Mouse (Mus musculus): ENCODE results near the gene Frat1. TPM values are rescaled to one million over a fixed set of nuclear protein-coding genes. Genes with fewer than 3 reads are reported as not detected.
A peak's percentile ranks its signal among the peaks of the same experiment; 100 is the strongest.
"Not testable (repeated sequence)": the region's sequence is repeated elsewhere in the genome, so short reads cannot be mapped to it uniquely, and the experiment has no call there.

Gene Frat1
- polyA plus RNA-seq, 1 experiment from 2014 or later, result 30.9 TPM

DNA sequence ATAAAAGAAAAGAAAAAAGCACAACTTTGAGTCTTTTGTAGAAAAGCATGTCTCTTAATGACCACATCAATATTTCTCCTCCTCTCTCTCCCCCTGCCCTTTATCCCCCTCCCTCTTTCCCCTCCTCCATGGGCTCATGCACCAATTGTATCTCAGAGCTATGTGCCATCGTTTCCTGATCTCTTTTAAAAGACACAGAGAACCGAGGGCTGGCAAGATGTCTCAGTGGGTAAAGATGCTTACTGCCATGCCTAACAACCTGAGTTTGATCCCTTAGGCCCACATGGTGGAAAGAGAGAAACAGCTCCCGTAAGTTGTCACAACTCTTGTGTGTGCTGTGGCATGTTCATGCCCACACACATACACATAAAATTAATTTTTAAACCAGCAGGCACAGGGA lies 6.9 kb downstream of the Frat1 start:
- H3K4me3 ChIP-seq, result no peak overlapping the region
- no peak overlapping the region for H3K4me2 ChIP-seq
- 53% methylated on average over 3 of the region's 3 CpGs for WGBS
- peaks cover 40% of the 10 kb centered on the region for H3K4me1 ChIP-seq
- H3K9me3 ChIP-seq, result no peaks in the 10 kb centered on the region
- H3K36me3 ChIP-seq (replicated peaks), result no peaks in the 10 kb centered on the region
- H3K9ac ChIP-seq, result no peak overlapping the region
- no peak overlapping the region for H3K27ac ChIP-seq
- no peaks in the 10 kb centered on the region for H3K27me3 ChIP-seq (replicated peaks)
- ATAC-seq (replicated peaks), result no peak

DNA sequence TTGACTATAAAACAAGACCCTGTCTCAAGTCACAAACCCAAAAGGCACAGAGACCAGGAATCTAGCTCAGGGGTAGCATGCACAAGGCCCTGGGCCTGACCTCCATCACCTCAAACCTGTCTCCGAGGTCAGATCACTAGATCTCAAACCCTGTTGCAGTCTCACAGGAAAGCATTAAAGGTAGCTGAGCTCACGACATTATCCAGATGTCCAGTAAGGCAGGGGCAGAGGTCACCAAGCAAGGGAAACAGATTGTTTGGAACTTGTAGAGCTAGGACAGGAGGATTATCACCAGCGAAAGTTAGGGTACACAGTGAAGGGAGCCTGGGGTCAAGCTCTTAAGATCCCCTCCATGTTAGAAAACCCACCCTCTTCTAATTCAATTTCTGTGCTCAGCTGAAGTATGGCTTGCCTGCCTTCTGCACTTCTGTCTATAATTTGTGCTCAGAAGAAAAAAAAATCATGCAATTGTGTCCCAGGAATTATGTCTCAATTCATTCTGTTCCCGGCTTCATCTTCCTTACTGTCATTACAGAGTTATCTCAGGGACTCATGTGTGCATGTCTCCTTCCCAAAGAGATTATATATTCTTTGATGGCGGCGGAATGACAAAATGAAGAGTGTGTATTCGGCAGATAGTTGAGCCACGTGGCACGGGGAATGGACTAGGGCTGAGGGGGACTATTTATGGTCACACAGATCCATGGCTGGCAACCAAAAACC lies 7.6 kb downstream of the Frat1 start:
- Histone ChIP-seq H3K4me3 (no peak overlapping the region), H3K4me1 (peaks cover 33% of the 10 kb centered on the region), H3K27ac (0 out of 2 replicates have a peak overlapping the region, but pooled peaks have one; percentile 5), H3K36me3 (replicated peaks) (no peaks in the 10 kb centered on the region), H3K4me2 (no peak overlapping the region), H3K27me3 (replicated peaks) (no peaks in the 10 kb centered on the region), H3K9ac (no peak overlapping the region), H3K9me3 (no peaks in the 10 kb centered on the region)
- ATAC-seq (replicated peaks), result no peak
- WGBS, result 72% methylated on average over 9 of the region's 9 CpGs

DNA sequence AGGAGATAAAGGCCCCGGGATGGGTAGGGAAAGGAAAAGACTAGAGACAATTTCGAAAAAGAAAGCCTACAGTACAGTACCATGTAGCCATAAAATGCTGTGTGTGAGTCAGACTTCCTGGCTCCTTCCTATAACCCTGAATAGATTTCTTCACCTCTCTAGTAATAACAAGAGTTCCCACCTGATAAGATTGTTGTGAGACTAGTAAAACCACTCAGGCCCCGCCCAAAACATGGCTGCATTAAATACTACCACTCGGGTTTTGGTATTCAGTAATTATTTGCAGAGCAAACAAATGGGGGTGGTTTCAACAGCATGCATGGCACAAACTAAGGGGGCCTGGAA lies 8.1 kb downstream of the Frat1 start:
- no peak overlapping the region for H3K4me2 ChIP-seq
- no peak overlapping the region for H3K4me3 ChIP-seq
- no peaks in the 10 kb centered on the region for H3K36me3 ChIP-seq (replicated peaks)
- H3K27ac ChIP-seq, result 0 out of 2 replicates have a peak overlapping the region, but pooled peaks have one; percentile 5
- peaks cover 28% of the 10 kb centered on the region for H3K4me1 ChIP-seq
- H3K27me3 ChIP-seq (replicated peaks), result no peaks in the 10 kb centered on the region
- 73% methylated on average over 4 of the region's 4 CpGs for WGBS
- H3K9me3 ChIP-seq, result no peaks in the 10 kb centered on the region
- H3K9ac ChIP-seq, result no peak overlapping the region
- no peak for ATAC-seq (replicated peaks)

DNA sequence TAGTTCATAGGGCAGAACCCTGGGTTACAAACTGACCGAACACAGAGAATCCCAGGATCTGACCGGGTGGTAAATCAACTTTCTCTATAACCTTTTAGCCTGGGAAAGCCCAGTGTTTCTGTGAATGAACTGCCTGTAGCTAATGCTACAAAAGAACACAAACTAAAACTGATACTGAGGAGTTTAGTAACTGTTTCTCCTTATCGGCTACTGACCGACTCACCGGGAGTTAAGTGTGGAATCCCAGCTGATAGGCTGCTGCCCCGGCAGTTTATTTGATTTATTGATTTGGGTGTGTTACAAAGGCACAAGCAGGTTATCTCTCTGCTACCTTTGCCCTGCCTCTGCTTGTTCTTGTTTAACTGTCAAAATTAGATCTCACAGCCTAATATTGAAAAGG lies 9.0 kb downstream of the Frat1 start:
- H3K4me3 ChIP-seq, result no peak overlapping the region
- no peak overlapping the region for H3K27ac ChIP-seq
- H3K4me2 ChIP-seq, result no peak overlapping the region
- 72% methylated on average over 6 of the region's 6 CpGs for WGBS
- no peak overlapping the region for H3K9ac ChIP-seq
- no peaks in the 10 kb centered on the region for H3K27me3 ChIP-seq (replicated peaks)
- H3K36me3 ChIP-seq (replicated peaks), result no peaks in the 10 kb centered on the region
- H3K9me3 ChIP-seq, result no peaks in the 10 kb centered on the region
- no peak for ATAC-seq (replicated peaks)
- peaks cover 19% of the 10 kb centered on the region for H3K4me1 ChIP-seq

DNA sequence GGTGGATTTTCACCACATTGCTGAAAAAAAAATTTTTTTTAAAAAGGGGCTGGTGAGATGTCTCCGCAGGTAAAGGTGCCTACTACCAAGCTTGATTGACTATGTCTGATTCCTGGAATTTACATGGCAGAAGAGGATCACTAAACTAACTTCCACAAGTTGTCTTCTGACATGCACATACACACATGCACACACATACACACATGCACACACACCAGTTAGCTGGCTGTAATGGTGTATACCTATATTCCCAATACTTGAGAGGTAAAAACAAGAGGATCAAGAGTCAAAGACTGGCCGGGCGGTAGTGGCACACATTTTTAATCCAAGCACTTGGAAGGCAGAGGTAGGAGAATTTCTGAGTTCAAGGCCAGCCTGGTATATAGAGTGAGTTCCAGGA lies 9.9 kb downstream of the Frat1 start:
- no peak for ATAC-seq (replicated peaks)
- no peaks in the 10 kb centered on the region for H3K36me3 ChIP-seq (replicated peaks)
- WGBS, result 97% methylated on average over 3 of the region's 3 CpGs
- no peak overlapping the region for H3K4me2 ChIP-seq
- no peak overlapping the region for H3K4me3 ChIP-seq
- no peak overlapping the region for H3K27ac ChIP-seq
- peaks cover 19% of the 10 kb centered on the region for H3K4me1 ChIP-seq
- H3K9ac ChIP-seq, result no peak overlapping the region
- no peaks in the 10 kb centered on the region for H3K9me3 ChIP-seq
- no peaks in the 10 kb centered on the region for H3K27me3 ChIP-seq (replicated peaks)

DNA sequence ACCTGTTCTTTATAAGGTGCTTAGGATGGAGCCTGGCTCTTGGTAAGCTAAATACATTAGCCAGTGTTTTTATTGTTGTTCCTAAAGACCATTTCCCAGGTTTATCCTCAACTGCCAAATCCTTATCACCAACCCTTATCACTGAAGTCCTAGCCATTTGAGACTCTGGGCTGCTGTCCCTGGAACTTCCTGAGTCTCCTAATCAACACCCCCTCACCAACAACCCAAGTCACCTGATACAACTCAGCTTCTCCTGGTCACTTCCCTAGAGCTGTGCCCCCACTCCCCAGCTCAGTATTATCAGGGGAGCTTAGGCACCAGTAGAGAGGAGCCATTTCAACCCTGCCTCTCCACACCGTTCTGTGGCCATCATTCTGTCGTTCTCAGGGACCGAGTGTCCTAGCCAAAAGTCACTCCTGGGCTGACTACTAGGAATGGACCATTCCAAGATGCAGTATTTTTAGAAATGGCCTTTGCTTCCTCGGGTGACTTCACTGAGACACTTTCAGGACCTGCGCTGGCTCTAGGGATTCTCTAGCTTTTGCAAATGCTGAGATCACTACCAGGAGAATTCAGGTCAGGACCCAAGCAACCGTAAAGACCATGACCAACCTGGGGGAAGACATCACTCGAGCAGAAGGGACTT lies 11.5 kb downstream of the Frat1 start:
- no peaks in the 10 kb centered on the region for H3K9me3 ChIP-seq
- H3K9ac ChIP-seq, result no peak overlapping the region
- WGBS, result 81% methylated on average over 7 of the region's 7 CpGs
- H3K27ac ChIP-seq, result no peak overlapping the region
- no peak overlapping the region for H3K4me3 ChIP-seq
- peaks cover 10% of the 10 kb centered on the region for H3K4me1 ChIP-seq
- no peak for ATAC-seq (replicated peaks)
- no peaks in the 10 kb centered on the region for H3K27me3 ChIP-seq (replicated peaks)
- H3K4me2 ChIP-seq, result no peak overlapping the region
- H3K36me3 ChIP-seq (replicated peaks), result no peaks in the 10 kb centered on the region

DNA sequence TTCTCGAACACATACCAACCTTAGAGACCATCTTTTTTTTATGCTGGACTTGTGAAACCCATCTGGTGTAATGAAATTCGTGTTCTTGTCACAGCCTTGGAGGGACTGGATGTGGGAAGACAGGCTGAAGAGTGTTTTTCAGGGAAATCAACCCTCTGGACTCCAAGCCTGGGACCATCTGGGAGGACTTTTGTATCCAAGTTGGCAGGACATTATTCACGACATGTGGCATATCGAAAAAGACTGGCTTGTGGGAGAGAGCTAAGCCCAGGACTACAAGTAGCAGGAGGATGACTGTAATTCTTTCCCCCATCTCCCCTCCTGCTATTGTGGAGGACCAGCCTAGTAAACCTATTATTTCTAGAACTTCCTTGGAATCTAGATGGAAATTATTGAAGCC lies 12.4 kb downstream of the Frat1 start:
- WGBS, result 83% methylated on average over 4 of the region's 4 CpGs
- no peak overlapping the region for H3K4me3 ChIP-seq
- H3K4me2 ChIP-seq, result no peak overlapping the region
- H3K9me3 ChIP-seq, result no peaks in the 10 kb centered on the region
- H3K27me3 ChIP-seq (replicated peaks), result no peaks in the 10 kb centered on the region
- no peak overlapping the region for H3K9ac ChIP-seq
- ATAC-seq (replicated peaks), result no peak
- no peak overlapping the region for H3K27ac ChIP-seq
- H3K4me1 ChIP-seq, result peaks cover 12% of the 10 kb centered on the region
- no peaks in the 10 kb centered on the region for H3K36me3 ChIP-seq (replicated peaks)

DNA sequence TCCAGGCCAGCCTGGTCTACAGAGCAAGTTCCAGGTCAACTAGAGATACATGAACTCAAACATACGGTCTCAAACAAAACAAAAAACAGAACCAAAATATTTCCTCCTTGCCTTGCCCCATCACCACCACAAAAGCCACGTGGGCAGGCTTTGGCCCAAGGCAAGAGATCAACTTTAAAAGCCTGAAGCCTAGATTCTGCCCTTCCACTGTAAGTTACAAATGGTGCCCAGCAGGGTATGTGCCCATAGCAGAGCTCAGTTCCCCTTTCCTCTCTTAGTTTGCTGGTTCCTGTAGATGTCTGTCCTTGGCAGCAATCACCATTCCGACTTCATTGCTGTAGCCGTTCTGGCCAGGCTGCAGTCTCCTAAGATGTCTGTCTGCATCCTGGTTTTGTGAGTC lies 12.9 kb downstream of the Frat1 start:
- no peak for ATAC-seq (replicated peaks)
- Histone ChIP-seq H3K27me3 (replicated peaks) (no peaks in the 10 kb centered on the region), H3K27ac (no peak overlapping the region), H3K9ac (no peak overlapping the region), H3K4me2 (no peak overlapping the region), H3K36me3 (replicated peaks) (no peaks in the 10 kb centered on the region), H3K4me3 (no peak overlapping the region), H3K4me1 (peaks cover 12% of the 10 kb centered on the region), H3K9me3 (no peaks in the 10 kb centered on the region)
- 88% methylated on average over 4 of the region's 4 CpGs for WGBS

DNA sequence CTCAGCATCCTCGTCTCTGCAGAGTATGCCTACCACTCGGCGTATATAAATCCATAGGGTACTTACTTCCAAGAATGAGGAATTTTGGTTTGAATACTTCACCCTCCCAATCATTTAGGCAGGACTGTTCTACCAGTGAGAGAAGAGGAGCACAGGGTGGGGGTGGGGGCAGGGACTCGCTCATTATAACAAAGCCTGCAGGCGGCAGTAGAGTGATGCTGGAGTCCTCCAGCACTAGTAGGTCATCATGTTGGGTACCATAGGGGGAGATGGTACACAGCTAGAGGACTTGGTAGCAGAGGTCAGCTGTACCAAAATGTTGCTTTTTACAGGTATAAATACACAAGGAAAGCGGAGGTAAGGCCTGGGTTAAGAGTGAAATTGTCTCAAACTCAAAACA lies 14.6 kb downstream of the Frat1 start:
- peaks cover 12% of the 10 kb centered on the region for H3K4me1 ChIP-seq
- H3K4me3 ChIP-seq, result no peak overlapping the region
- no peak overlapping the region for H3K4me2 ChIP-seq
- no peaks in the 10 kb centered on the region for H3K9me3 ChIP-seq
- ATAC-seq (replicated peaks), result no peak
- H3K27me3 ChIP-seq (replicated peaks), result no peaks in the 10 kb centered on the region
- H3K27ac ChIP-seq, result no peak overlapping the region
- H3K36me3 ChIP-seq (replicated peaks), result no peaks in the 10 kb centered on the region
- H3K9ac ChIP-seq, result no peak overlapping the region
- 84% methylated on average over 6 of the region's 6 CpGs for WGBS

DNA sequence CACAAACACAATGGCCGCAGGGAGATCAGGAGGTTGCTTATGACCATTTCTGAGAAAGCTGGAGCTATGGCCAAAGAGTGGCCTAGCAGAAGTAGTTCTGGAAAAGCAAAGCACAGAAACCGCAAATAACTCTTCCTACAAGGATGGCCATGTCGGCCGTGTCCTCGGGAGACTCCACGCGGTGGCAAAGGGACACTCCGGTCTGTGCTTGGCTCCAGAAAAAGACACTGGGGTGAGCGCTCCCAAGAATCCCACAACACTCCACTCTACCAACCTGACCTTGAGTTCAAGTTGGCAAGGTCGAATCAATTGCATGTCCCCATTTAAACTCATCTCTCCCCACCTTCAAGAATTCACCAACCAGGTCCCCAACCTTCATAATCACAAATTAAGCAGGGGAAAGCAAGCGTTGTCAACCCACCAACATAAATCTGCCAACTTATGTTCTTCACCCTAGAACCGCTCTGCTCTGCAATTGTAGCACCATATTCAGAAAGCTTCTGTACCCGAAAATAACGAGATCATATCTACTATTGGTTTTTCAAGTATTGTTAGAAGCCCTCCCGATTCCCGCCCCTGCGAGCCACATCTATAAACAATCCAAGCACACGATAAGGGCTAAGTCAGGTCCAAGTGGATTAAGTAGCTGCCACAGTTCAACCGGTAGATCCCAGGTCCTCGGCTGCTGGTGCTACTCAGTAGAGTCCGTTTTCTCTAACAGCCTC lies 16.8 kb downstream of the Frat1 start:
- no peak for ATAC-seq (replicated peaks)

DNA sequence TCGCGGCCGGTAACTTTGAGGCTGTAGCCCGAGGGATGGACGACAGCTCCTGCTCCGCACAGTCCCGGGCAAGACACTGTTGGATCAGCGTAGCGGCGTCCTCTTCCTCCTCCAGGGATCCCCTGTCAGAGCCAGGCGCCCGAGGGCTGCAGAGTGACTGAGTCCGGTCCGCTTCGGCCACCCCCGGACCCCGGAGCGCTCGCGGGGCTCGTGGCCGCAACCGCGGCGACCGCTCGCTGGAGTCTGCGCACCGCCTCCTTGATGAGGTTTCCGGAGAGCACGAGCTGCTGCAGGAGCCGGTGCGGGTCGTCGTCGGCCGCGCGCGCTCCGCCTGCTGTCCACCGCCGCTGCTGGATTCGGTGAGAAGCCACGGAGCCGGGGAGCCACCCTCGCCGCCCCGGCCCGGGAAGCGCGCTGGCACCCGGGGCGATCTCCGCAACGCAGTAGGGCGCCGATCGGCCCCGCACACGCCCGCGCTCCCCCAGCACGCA lies 17.4 kb downstream of the Frat1 start:
- Histone ChIP-seq H3K4me2 (peak overlapping the region; percentile 74), H3K9ac (peak overlapping the region; percentile 59), H3K9me3 (no peaks in the 10 kb centered on the region), H3K27ac (peak overlapping the region; percentile 95), H3K27me3 (replicated peaks) (no peaks in the 10 kb centered on the region), H3K4me1 (peaks cover 30% of the 10 kb centered on the region), H3K4me3 (peak overlapping the region; percentile 73), H3K36me3 (replicated peaks) (no peaks in the 10 kb centered on the region)
- peak; percentile 11 for ATAC-seq (replicated peaks)
- under 1% methylated on average over 63 of the region's 64 CpGs for WGBS

More for the DNA sequence above, 16.8 kb downstream of the Frat1 start:
- no peaks in the 10 kb centered on the region for H3K36me3 ChIP-seq (replicated peaks)
- peaks cover 30% of the 10 kb centered on the region for H3K4me1 ChIP-seq
- H3K4me3 ChIP-seq, result peak overlapping the region; percentile 73
- H3K27ac ChIP-seq, result peak overlapping the region; percentile 95; the same call in 1 of the 2 replicates
- H3K27me3 ChIP-seq (replicated peaks), result no peaks in the 10 kb centered on the region
- peak overlapping the region; percentile 59 for H3K9ac ChIP-seq
- H3K9me3 ChIP-seq, result no peaks in the 10 kb centered on the region
- 13% methylated on average over 21 of the region's 21 CpGs for WGBS
- H3K4me2 ChIP-seq, result peak overlapping the region; percentile 74

DNA sequence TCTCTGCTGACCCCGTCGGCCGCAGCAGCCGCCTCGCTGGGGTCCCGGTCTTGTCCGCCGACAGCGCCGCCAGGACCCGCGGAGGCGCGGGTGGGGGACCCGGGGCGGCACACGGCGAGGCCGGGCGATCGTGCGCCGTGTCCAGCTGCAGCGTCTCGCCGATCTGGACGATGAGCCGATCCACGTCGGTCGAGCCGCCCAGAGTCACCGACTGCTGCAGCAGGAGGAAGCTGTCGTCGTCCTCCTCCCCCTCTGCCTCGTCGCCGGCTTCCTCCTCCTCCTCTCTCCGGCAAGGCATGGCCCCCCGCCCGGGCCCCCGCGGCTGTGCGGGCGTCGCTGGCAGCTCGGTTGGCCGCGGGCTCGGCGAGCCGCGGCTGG lies 17.8 kb downstream of the Frat1 start:
- Histone ChIP-seq H3K9ac (peak overlapping the region; percentile 59), H3K4me3 (peak overlapping the region; percentile 73), H3K4me2 (peak overlapping the region; percentile 74), H3K4me1 (peaks cover 30% of the 10 kb centered on the region), H3K27ac (peak overlapping the region; percentile 95)
- WGBS, result under 1% methylated on average over 47 of the region's 53 CpGs
- ATAC-seq (replicated peaks), result peak; percentile 70
- H3K9me3 ChIP-seq; H3K36me3 ChIP-seq (replicated peaks); H3K27me3 ChIP-seq (replicated peaks): not testable (repeated sequence)

Measured in midbrain, embryonic 15.5 days (tissue).